Mouse (Mus musculus): ENCODE results near the gene Hoxb3. TPM values are rescaled to one million over a fixed set of nuclear protein-coding genes. Genes with fewer than 3 reads are reported as not detected.

Gene Hoxb3
- polyA plus RNA-seq, 1 experiment from 2014 or later, result 0.65 TPM

DNA sequence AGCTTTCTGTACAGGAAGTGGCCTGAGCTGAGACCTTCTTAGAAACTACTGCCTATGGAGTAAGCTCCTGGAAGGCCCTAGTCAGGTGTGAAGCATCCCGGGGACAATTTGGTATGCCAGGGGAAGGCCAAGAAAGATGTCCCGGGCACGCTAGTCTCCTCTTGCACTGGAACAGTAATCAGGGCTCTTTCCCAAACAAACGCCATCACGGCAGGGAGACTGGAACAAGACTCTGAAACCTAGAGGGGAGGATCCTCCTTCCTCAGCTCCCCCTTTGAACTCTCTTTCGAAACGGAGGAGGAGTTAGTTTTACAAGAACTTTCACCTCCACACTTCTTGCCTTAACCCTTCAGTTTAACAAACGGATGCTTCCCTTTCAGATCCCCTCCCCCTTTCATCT is 9.0 kb downstream of the Hoxb3 start:
- DNase-seq (ENCODE audit: low spot score) (no peak), ATAC-seq (replicated peaks; ENCODE audit: insufficient number of reproducible peaks, low FRiP score, low TSS enrichment, low read depth) (no peak)
- no peaks in the 10 kb centered on the region for H3K36me3 ChIP-seq (replicated peaks; ENCODE audit: control insufficient read depth, insufficient read depth, low read depth, low read length)
- no peak overlapping the region for H3K4me2 ChIP-seq (ENCODE audit: low read depth, low read length)
- H3K4me1 ChIP-seq (ENCODE audit: control insufficient read depth, insufficient read depth, low read length), result no peaks in the 10 kb centered on the region; the same call in 1 of the 2 replicates
- H3K9me3 ChIP-seq (replicated peaks; ENCODE audit: control insufficient read depth, low read length), result no peaks in the 10 kb centered on the region
- H3K27ac ChIP-seq (replicated peaks; ENCODE audit: low read depth, low read length), result no peak overlapping the region
- H3K4me3 ChIP-seq (ENCODE audit: low read depth, low read length), result no peak overlapping the region; the same call in 1 of the 2 replicates
- peaks cover 99% of the 10 kb centered on the region for H3K27me3 ChIP-seq (ENCODE audit: control insufficient read depth, insufficient read depth, low read length)
- WGBS, result under 1% methylated on average over 8 of the region's 8 CpGs
- no peak overlapping the region for H3K9ac ChIP-seq (replicated peaks; ENCODE audit: low read length)

DNA sequence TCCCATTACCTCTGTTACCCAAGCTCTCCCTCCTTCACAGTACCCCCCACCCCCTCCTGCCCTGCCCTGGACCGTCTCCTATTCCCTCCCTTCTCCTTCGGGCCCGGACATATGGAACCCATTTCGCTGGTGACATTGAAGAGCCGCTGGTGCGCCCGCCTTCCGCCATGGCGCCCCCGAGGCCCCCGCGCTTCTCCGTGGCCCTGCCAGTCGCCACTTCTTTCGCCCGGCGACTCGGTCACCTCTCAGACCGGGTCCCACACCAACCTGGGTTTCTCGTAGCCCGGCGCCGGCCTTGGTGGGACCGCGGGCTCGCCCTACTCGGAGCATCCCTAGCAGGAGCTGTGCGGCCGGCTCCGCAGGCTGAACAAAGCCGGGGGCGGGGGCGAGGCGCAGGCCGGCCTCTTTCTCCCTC is 9.5 kb downstream of the Hoxb3 start:
- Histone ChIP-seq H3K9me3 (replicated peaks; ENCODE audit: control insufficient read depth, low read length) (no peaks in the 10 kb centered on the region), H3K9ac (replicated peaks; ENCODE audit: low read length) (peak overlapping the region; percentile 43), H3K4me3 (ENCODE audit: low read depth, low read length) (peak overlapping the region; percentile 28), H3K27me3 (ENCODE audit: control insufficient read depth, insufficient read depth, low read length) (peaks cover 99% of the 10 kb centered on the region), H3K36me3 (replicated peaks; ENCODE audit: control insufficient read depth, insufficient read depth, low read depth, low read length) (no peaks in the 10 kb centered on the region), H3K4me1 (ENCODE audit: control insufficient read depth, insufficient read depth, low read length) (no peaks in the 10 kb centered on the region; the same call in 1 of the 2 replicates), H3K4me2 (ENCODE audit: low read depth, low read length) (peak overlapping the region; percentile 48), H3K27ac (replicated peaks; ENCODE audit: low read depth, low read length) (no peak overlapping the region)
- DNase-seq (ENCODE audit: low spot score) (peak; percentile 56), ATAC-seq (replicated peaks; ENCODE audit: insufficient number of reproducible peaks, low FRiP score, low TSS enrichment, low read depth) (0 out of 2 replicates have a peak, but pooled peaks have one; percentile 29)
- WGBS, result under 1% methylated on average over 35 of the region's 35 CpGs

DNA sequence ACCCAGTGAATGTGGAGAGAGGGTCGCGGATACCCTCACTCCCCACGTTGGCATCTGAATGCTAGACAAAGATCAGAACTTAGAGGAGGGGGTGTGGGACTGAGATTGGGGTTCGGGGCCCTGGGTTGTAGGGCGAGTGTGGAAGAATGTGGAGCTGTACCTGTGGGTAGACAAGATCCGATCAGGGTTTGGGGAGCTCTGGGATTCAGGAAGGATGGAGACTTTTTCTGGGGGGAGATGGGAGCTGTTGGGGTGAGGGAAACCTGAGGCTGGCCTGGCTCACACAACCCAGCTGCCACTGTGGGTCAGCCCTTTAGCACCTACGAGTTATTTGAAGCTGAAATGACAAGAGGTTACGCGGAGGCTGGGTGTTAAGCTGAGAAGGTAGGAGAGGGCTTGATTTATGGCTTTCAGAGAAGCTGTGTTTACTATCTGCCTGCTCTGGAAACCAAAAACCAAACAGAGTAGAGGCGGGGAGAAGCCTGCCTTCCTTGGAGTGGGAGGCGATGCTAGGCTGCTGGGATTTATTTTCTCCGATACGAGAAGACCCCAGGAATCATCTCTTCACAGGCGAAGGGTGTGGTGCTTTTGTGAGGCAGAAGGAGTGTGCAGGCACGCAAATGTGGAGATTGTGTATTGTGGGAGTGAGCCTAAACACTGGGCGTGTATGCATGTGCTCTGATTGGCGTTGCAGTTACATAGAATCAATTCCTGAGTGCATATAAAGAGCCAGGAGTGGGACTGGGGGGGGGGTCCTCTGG is 10.3 kb downstream of the Hoxb3 start:
- Histone ChIP-seq H3K4me1 (ENCODE audit: control insufficient read depth, insufficient read depth, low read length) (no peaks in the 10 kb centered on the region; the same call in 1 of the 2 replicates), H3K9me3 (replicated peaks; ENCODE audit: control insufficient read depth, low read length) (no peaks in the 10 kb centered on the region), H3K4me3 (ENCODE audit: low read depth, low read length) (peak overlapping the region; percentile 28), H3K27ac (replicated peaks; ENCODE audit: low read depth, low read length) (0 out of 2 replicates have a peak overlapping the region, but pooled peaks have one; percentile 28), H3K36me3 (replicated peaks; ENCODE audit: control insufficient read depth, insufficient read depth, low read depth, low read length) (no peaks in the 10 kb centered on the region), H3K9ac (replicated peaks; ENCODE audit: low read length) (peak overlapping the region; percentile 43; the same call in 1 of the 2 replicates), H3K27me3 (ENCODE audit: control insufficient read depth, insufficient read depth, low read length) (peaks cover 99% of the 10 kb centered on the region), H3K4me2 (ENCODE audit: low read depth, low read length) (peak overlapping the region; percentile 48)
- DNase-seq (ENCODE audit: low spot score) (no peak), ATAC-seq (replicated peaks; ENCODE audit: insufficient number of reproducible peaks, low FRiP score, low TSS enrichment, low read depth) (no peak)
- 1% methylated on average over 17 of the region's 17 CpGs for WGBS

DNA sequence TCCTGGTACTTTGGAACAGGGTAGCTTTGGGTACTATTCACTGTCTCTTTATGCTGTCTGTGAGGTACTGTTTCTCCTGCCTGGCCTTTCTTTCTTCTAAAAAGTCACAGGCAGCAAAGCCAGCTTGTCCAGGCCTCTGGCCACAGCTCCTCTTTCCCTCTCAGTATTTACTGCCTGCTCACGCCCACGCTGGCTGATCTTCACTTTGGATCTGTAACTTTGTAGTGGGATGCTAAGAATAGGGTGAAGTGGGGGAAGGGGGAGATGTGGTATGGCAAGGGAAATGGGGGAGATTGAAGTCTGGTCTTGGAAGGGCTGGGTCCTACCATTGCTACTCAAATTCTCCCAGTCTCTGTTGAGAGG is 10.9 kb downstream of the Hoxb3 start:
- Histone ChIP-seq H3K9me3 (replicated peaks; ENCODE audit: control insufficient read depth, low read length) (no peaks in the 10 kb centered on the region), H3K36me3 (replicated peaks; ENCODE audit: control insufficient read depth, insufficient read depth, low read depth, low read length) (no peaks in the 10 kb centered on the region), H3K4me2 (ENCODE audit: low read depth, low read length) (no peak overlapping the region), H3K27me3 (ENCODE audit: control insufficient read depth, insufficient read depth, low read length) (peaks cover 98% of the 10 kb centered on the region), H3K4me3 (ENCODE audit: low read depth, low read length) (no peak overlapping the region), H3K27ac (replicated peaks; ENCODE audit: low read depth, low read length) (no peak overlapping the region), H3K4me1 (ENCODE audit: control insufficient read depth, insufficient read depth, low read length) (no peaks in the 10 kb centered on the region; the same call in 1 of the 2 replicates), H3K9ac (replicated peaks; ENCODE audit: low read length) (0 out of 2 replicates have a peak overlapping the region, but pooled peaks have one; percentile 1)
- WGBS, result 9% methylated on average over 2 of the region's 2 CpGs
- DNase-seq (ENCODE audit: low spot score) (no peak), ATAC-seq (replicated peaks; ENCODE audit: insufficient number of reproducible peaks, low FRiP score, low TSS enrichment, low read depth) (no peak)

DNA sequence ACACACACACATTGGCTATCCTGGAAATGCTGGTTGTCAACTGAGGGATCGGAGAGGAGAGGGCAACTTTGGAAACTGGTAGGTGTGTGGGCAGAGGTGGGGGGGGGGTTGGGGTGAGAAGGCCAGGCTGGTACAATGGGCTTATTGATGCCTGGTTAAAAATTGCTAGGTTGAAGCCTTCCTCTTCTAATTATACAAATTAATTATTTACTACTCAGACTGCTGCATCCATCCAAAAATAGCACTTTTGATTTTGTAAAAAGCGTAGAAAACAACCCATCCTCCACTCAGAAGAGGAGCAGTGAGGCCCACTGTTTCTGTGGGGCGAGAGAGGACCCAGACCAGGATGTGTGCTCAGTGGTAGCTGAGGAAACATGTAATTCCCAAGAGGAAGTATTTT is 11.9 kb downstream of the Hoxb3 start:
- DNase-seq (ENCODE audit: low spot score), result no peak
- 11% methylated on average over 3 of the region's 3 CpGs for WGBS
- Histone ChIP-seq H3K9ac (replicated peaks; ENCODE audit: low read length) (no peak overlapping the region), H3K4me3 (ENCODE audit: low read depth, low read length) (no peak overlapping the region), H3K4me1 (ENCODE audit: control insufficient read depth, insufficient read depth, low read length) (no peaks in the 10 kb centered on the region; the same call in 1 of the 2 replicates), H3K4me2 (ENCODE audit: low read depth, low read length) (no peak overlapping the region), H3K9me3 (replicated peaks; ENCODE audit: control insufficient read depth, low read length) (no peaks in the 10 kb centered on the region), H3K27me3 (ENCODE audit: control insufficient read depth, insufficient read depth, low read length) (peaks cover 98% of the 10 kb centered on the region), H3K36me3 (replicated peaks; ENCODE audit: control insufficient read depth, insufficient read depth, low read depth, low read length) (no peaks in the 10 kb centered on the region), H3K27ac (replicated peaks; ENCODE audit: low read depth, low read length) (no peak overlapping the region)
- no peak for ATAC-seq (replicated peaks; ENCODE audit: insufficient number of reproducible peaks, low FRiP score, low TSS enrichment, low read depth)

DNA sequence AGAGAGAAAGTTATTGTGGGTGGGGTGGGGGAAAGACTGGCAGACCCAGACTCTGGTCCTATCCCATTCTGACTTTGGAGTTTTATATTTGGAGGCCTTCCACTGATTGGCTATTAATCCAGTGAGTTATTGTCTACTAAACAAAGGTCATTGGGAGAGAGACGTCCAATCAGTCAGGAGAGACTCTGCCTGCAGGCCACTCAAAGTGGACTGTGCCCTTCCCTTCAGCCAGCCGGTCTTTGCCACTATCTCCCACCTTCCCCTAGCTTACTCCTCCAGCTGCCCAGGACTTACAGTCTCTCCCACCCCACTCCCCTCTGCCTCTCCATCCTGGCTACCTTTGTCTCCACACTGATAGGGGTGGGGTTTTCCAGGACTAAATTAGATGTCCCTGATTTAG is 13.5 kb downstream of the Hoxb3 start:
- Histone ChIP-seq H3K4me1 (ENCODE audit: control insufficient read depth, insufficient read depth, low read length) (no peaks in the 10 kb centered on the region; the same call in 1 of the 2 replicates), H3K36me3 (replicated peaks; ENCODE audit: control insufficient read depth, insufficient read depth, low read depth, low read length) (no peaks in the 10 kb centered on the region), H3K9ac (replicated peaks; ENCODE audit: low read length) (no peak overlapping the region), H3K27ac (replicated peaks; ENCODE audit: low read depth, low read length) (no peak overlapping the region), H3K4me3 (ENCODE audit: low read depth, low read length) (no peak overlapping the region), H3K4me2 (ENCODE audit: low read depth, low read length) (no peak overlapping the region), H3K27me3 (ENCODE audit: control insufficient read depth, insufficient read depth, low read length) (peaks cover 95% of the 10 kb centered on the region), H3K9me3 (replicated peaks; ENCODE audit: control insufficient read depth, low read length) (no peaks in the 10 kb centered on the region)
- WGBS, result 0% methylated on average over 2 of the region's 2 CpGs
- ATAC-seq (replicated peaks; ENCODE audit: insufficient number of reproducible peaks, low FRiP score, low TSS enrichment, low read depth) (no peak), DNase-seq (ENCODE audit: low spot score) (no peak)

DNA sequence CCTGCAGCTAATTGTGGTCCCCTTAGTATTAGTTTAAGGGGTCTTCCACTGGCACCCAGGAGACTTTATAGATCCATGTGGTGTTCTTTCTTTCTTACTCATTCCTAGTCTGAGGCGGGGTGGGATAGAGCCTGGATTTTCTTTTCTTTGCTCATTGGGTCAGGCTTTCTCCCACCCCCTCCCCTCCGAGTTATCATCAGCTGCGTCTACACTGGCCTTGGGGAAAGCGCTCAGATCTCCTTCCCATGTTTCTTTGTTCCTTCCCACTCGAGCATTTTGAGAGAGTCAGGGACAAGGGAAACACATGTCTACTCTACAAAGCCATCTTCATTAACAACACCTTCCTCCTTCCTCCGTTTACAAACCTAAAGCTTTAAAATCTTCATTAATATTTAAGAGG is 13.9 kb downstream of the Hoxb3 start:
- Histone ChIP-seq H3K9me3 (replicated peaks; ENCODE audit: control insufficient read depth, low read length) (no peaks in the 10 kb centered on the region), H3K27ac (replicated peaks; ENCODE audit: low read depth, low read length) (no peak overlapping the region), H3K4me1 (ENCODE audit: control insufficient read depth, insufficient read depth, low read length) (no peaks in the 10 kb centered on the region; the same call in 1 of the 2 replicates), H3K4me2 (ENCODE audit: low read depth, low read length) (no peak overlapping the region), H3K9ac (replicated peaks; ENCODE audit: low read length) (no peak overlapping the region), H3K36me3 (replicated peaks; ENCODE audit: control insufficient read depth, insufficient read depth, low read depth, low read length) (no peaks in the 10 kb centered on the region), H3K27me3 (ENCODE audit: control insufficient read depth, insufficient read depth, low read length) (peaks cover 95% of the 10 kb centered on the region), H3K4me3 (ENCODE audit: low read depth, low read length) (no peak overlapping the region)
- 2% methylated on average over 6 of the region's 6 CpGs for WGBS
- DNase-seq (ENCODE audit: low spot score) (no peak), ATAC-seq (replicated peaks; ENCODE audit: insufficient number of reproducible peaks, low FRiP score, low TSS enrichment, low read depth) (no peak)
